Mouse (Mus musculus): ENCODE results near the gene Cdk17. TPM values are rescaled to one million over a fixed set of nuclear protein-coding genes. Genes with fewer than 3 reads are reported as not detected.
A peak's percentile ranks its signal among the peaks of the same experiment; 100 is the strongest.

The Cdk17 gene
- polyA plus RNA-seq, 1 experiment from 2014 or later = 8.7 TPM

- no peaks in the 10 kb centered on the region; the same call in 1 of the 2 replicates for H3K36me3 ChIP-seq (ENCODE audit: control insufficient read depth, insufficient read depth)
- no peak overlapping the region for H3K9ac ChIP-seq (ENCODE audit: low read depth, low read length)
- no peaks in the 10 kb centered on the region for H3K9me3 ChIP-seq (replicated peaks; ENCODE audit: control insufficient read depth, low read length)
- peaks cover 12% of the 10 kb centered on the region for H3K4me1 ChIP-seq (ENCODE audit: control insufficient read depth, low read depth, low read length)
- no peak for ATAC-seq (ENCODE audit: low read depth)
- no peak overlapping the region for H3K27ac ChIP-seq (ENCODE audit: low read length)
- no peaks in the 10 kb centered on the region for H3K27me3 ChIP-seq (ENCODE audit: control insufficient read depth, insufficient read depth, low read depth, low read length)
- H3K4me2 ChIP-seq (ENCODE audit: low read depth, low read length) = no peak overlapping the region
- H3K4me3 ChIP-seq (ENCODE audit: low read depth, low read length) = no peak overlapping the region
- 93% methylated on average over 6 of the region's 6 CpGs for WGBS (ENCODE audit: insufficient replicate concordance)
These were observed 36.4 kb downstream of the Cdk17 start for GRCm38 (mm10) chr10:93197092-93197491.

GRCm38 (mm10) chr10:93198958-93199357, 38.3 kb downstream of the Cdk17 start:
- Histone ChIP-seq H3K36me3 (ENCODE audit: control insufficient read depth, insufficient read depth) (no peaks in the 10 kb centered on the region; the same call in 1 of the 2 replicates), H3K4me3 (ENCODE audit: low read depth, low read length) (no peak overlapping the region), H3K27ac (ENCODE audit: low read length) (no peak overlapping the region), H3K9ac (ENCODE audit: low read depth, low read length) (no peak overlapping the region), H3K4me1 (ENCODE audit: control insufficient read depth, low read depth, low read length) (peaks cover 18% of the 10 kb centered on the region), H3K4me2 (ENCODE audit: low read depth, low read length) (no peak overlapping the region), H3K27me3 (ENCODE audit: control insufficient read depth, insufficient read depth, low read depth, low read length) (no peaks in the 10 kb centered on the region), H3K9me3 (replicated peaks; ENCODE audit: control insufficient read depth, low read length) (no peaks in the 10 kb centered on the region)
- peak; percentile 63; the same call in 1 of the 2 replicates for ATAC-seq (ENCODE audit: low read depth)
- 52% methylated on average over 3 of the region's 3 CpGs for WGBS (ENCODE audit: insufficient replicate concordance)

GRCm38 (mm10) chr10:93201846-93202458, 41.3 kb downstream of the Cdk17 start:
- peaks cover 14% of the 10 kb centered on the region for H3K4me1 ChIP-seq (ENCODE audit: control insufficient read depth, low read depth, low read length)
- 79% methylated on average over 6 of the region's 6 CpGs for WGBS (ENCODE audit: insufficient replicate concordance)
- ATAC-seq (ENCODE audit: low read depth) = no peak

GRCm38 (mm10) chr10:93205287-93205956, 44.7 kb downstream of the Cdk17 start:
- no peaks in the 10 kb centered on the region for H3K36me3 ChIP-seq (ENCODE audit: control insufficient read depth, insufficient read depth)
- H3K4me3 ChIP-seq (ENCODE audit: low read depth, low read length) = no peak overlapping the region
- 84% methylated on average over 4 of the region's 4 CpGs for WGBS (ENCODE audit: insufficient replicate concordance)
- H3K27ac ChIP-seq (ENCODE audit: low read length) = no peak overlapping the region
- no peak for ATAC-seq (ENCODE audit: low read depth)
- H3K9me3 ChIP-seq (replicated peaks; ENCODE audit: control insufficient read depth, low read length) = no peaks in the 10 kb centered on the region
- no peaks in the 10 kb centered on the region for H3K27me3 ChIP-seq (ENCODE audit: control insufficient read depth, insufficient read depth, low read depth, low read length)
- H3K4me2 ChIP-seq (ENCODE audit: low read depth, low read length) = no peak overlapping the region
- peaks cover 11% of the 10 kb centered on the region for H3K4me1 ChIP-seq (ENCODE audit: control insufficient read depth, low read depth, low read length)
- H3K9ac ChIP-seq (ENCODE audit: low read depth, low read length) = no peak overlapping the region

More at GRCm38 (mm10) chr10:93201846-93202458, 41.3 kb downstream of the Cdk17 start:
- Histone ChIP-seq H3K9ac (ENCODE audit: low read depth, low read length) (no peak overlapping the region), H3K4me2 (ENCODE audit: low read depth, low read length) (no peak overlapping the region), H3K27ac (ENCODE audit: low read length) (no peak overlapping the region), H3K27me3 (ENCODE audit: control insufficient read depth, insufficient read depth, low read depth, low read length) (no peaks in the 10 kb centered on the region), H3K9me3 (replicated peaks; ENCODE audit: control insufficient read depth, low read length) (no peaks in the 10 kb centered on the region), H3K36me3 (ENCODE audit: control insufficient read depth, insufficient read depth) (no peaks in the 10 kb centered on the region; the same call in 1 of the 2 replicates), H3K4me3 (ENCODE audit: low read depth, low read length) (no peak overlapping the region)

GRCm38 (mm10) chr10:93207176-93207575, 46.5 kb downstream of the Cdk17 start:
- no peaks in the 10 kb centered on the region for H3K36me3 ChIP-seq (ENCODE audit: control insufficient read depth, insufficient read depth)
- no peak overlapping the region for H3K4me2 ChIP-seq (ENCODE audit: low read depth, low read length)
- H3K4me1 ChIP-seq (ENCODE audit: control insufficient read depth, low read depth, low read length) = peaks cover 5% of the 10 kb centered on the region
- WGBS (ENCODE audit: insufficient replicate concordance) = 61% methylated on average over 5 of the region's 5 CpGs
- H3K27ac ChIP-seq (ENCODE audit: low read length) = no peak overlapping the region
- no peaks in the 10 kb centered on the region for H3K27me3 ChIP-seq (ENCODE audit: control insufficient read depth, insufficient read depth, low read depth, low read length)
- no peak for ATAC-seq (ENCODE audit: low read depth)
- H3K4me3 ChIP-seq (ENCODE audit: low read depth, low read length) = no peak overlapping the region
- no peak overlapping the region for H3K9ac ChIP-seq (ENCODE audit: low read depth, low read length)
- no peaks in the 10 kb centered on the region for H3K9me3 ChIP-seq (replicated peaks; ENCODE audit: control insufficient read depth, low read length)

- Histone ChIP-seq H3K4me2 (ENCODE audit: low read depth, low read length) (no peak overlapping the region), H3K27ac (ENCODE audit: low read length) (no peak overlapping the region), H3K9ac (ENCODE audit: low read depth, low read length) (no peak overlapping the region), H3K4me3 (ENCODE audit: low read depth, low read length) (no peak overlapping the region), H3K9me3 (replicated peaks; ENCODE audit: control insufficient read depth, low read length) (no peaks in the 10 kb centered on the region), H3K27me3 (ENCODE audit: control insufficient read depth, insufficient read depth, low read depth, low read length) (no peaks in the 10 kb centered on the region), H3K4me1 (ENCODE audit: control insufficient read depth, low read depth, low read length) (peaks cover 5% of the 10 kb centered on the region), H3K36me3 (ENCODE audit: control insufficient read depth, insufficient read depth) (peaks cover 30% of the 10 kb centered on the region)
- WGBS (ENCODE audit: insufficient replicate concordance) = 78% methylated on average over 2 of the region's 2 CpGs
- 0 out of 2 replicates have a peak, but pooled peaks have one; percentile 32 for ATAC-seq (ENCODE audit: low read depth)
These were observed 52.0 kb downstream of the Cdk17 start for GRCm38 (mm10) chr10:93212699-93213098.

GRCm38 (mm10) chr10:93213339-93213738, 52.7 kb downstream of the Cdk17 start:
- Histone ChIP-seq H3K27ac (ENCODE audit: low read length) (no peak overlapping the region), H3K36me3 (ENCODE audit: control insufficient read depth, insufficient read depth) (peaks cover 36% of the 10 kb centered on the region)
- ATAC-seq (ENCODE audit: low read depth) = no peak

GRCm38 (mm10) chr10:93214251-93214650, 53.6 kb downstream of the Cdk17 start:
- no peak overlapping the region for H3K9ac ChIP-seq (ENCODE audit: low read depth, low read length)
- no peaks in the 10 kb centered on the region for H3K27me3 ChIP-seq (ENCODE audit: control insufficient read depth, insufficient read depth, low read depth, low read length)
- H3K4me3 ChIP-seq (ENCODE audit: low read depth, low read length) = no peak overlapping the region
- H3K4me2 ChIP-seq (ENCODE audit: low read depth, low read length) = no peak overlapping the region
- WGBS (ENCODE audit: insufficient replicate concordance) = 57% methylated on average over 4 of the region's 4 CpGs
- no peaks in the 10 kb centered on the region for H3K9me3 ChIP-seq (replicated peaks; ENCODE audit: control insufficient read depth, low read length)
- peak; percentile 66; the same call in 1 of the 2 replicates for ATAC-seq (ENCODE audit: low read depth)
- peak overlapping the region; percentile 50; the same call in 1 of the 2 replicates for H3K27ac ChIP-seq (ENCODE audit: low read length)
- peaks cover 37% of the 10 kb centered on the region for H3K36me3 ChIP-seq (ENCODE audit: control insufficient read depth, insufficient read depth)
- peaks cover 5% of the 10 kb centered on the region for H3K4me1 ChIP-seq (ENCODE audit: control insufficient read depth, low read depth, low read length)

More at GRCm38 (mm10) chr10:93213339-93213738, 52.7 kb downstream of the Cdk17 start:
- Histone ChIP-seq H3K27me3 (ENCODE audit: control insufficient read depth, insufficient read depth, low read depth, low read length) (no peaks in the 10 kb centered on the region), H3K9me3 (replicated peaks; ENCODE audit: control insufficient read depth, low read length) (no peaks in the 10 kb centered on the region), H3K9ac (ENCODE audit: low read depth, low read length) (no peak overlapping the region), H3K4me3 (ENCODE audit: low read depth, low read length) (no peak overlapping the region), H3K4me1 (ENCODE audit: control insufficient read depth, low read depth, low read length) (peaks cover 5% of the 10 kb centered on the region), H3K4me2 (ENCODE audit: low read depth, low read length) (no peak overlapping the region)
- WGBS (ENCODE audit: insufficient replicate concordance) = 75% methylated on average over 7 of the region's 7 CpGs

Data from liver, embryonic 16.5 days (tissue).